Mouse (Mus musculus) neural tube, embryonic 14.5 days (tissue): ENCODE data around the gene Csrp1. TPM values are rescaled to one million over a fixed set of nuclear protein-coding genes. Genes with fewer than 3 reads are reported as not detected.

Experiments used
- ATAC-seq: fragments of 200-750 bp; cut with Nextera tagmentation; 2 replicates; pipeline ENCODE4 v1.8.0; 2017; ENCODE audit warnings: low read depth, mild to moderate bottlenecking, moderate TSS enrichment, moderate library complexity
- H3K27ac ChIP-seq: fragments of 300-500 bp; sonication (generic); 2 replicates; pipeline ENCODE4 v1.5.1; 2014; ENCODE audit warnings: low read depth, mild to moderate bottlenecking, control low read depth, low read length, moderate library complexity, mixed read lengths
- H3K27me3 ChIP-seq: fragments of 300-500 bp; sonication (generic); 2 replicates; pipeline ENCODE4 v1.6.1; 2014; ENCODE audit warnings: low read length; ENCODE audit not compliant: control insufficient read depth, insufficient read depth
- H3K36me3 ChIP-seq: fragments of 300-500 bp; sonication (generic); 2 replicates; pipeline ENCODE4 v1.6.1; 2014; ENCODE audit warnings: low read length, mixed read lengths; ENCODE audit not compliant: control insufficient read depth, insufficient read depth
- H3K4me1 ChIP-seq: fragments of 300-500 bp; sonication (generic); 2 replicates; pipeline ENCODE4 v1.6.1; 2014; ENCODE audit warnings: low read length; ENCODE audit not compliant: control insufficient read depth, insufficient read depth
- H3K4me2 ChIP-seq: fragments of 300-500 bp; sonication (generic); 2 replicates; pipeline ENCODE4 v1.6.1; 2014; ENCODE audit warnings: mild to moderate bottlenecking, low read depth, low read length, control low read depth
- H3K4me3 ChIP-seq: fragments of 300-500 bp; sonication (generic); 2 replicates; pipeline ENCODE4 v1.5.1; 2014; ENCODE audit warnings: low read depth, low read length, control low read depth, mixed read lengths
- H3K9ac ChIP-seq: fragments of 300-500 bp; sonication (generic); replicated peaks from 2 replicates; pipeline ENCODE4 v1.6.1; 2014; ENCODE audit warnings: low read depth, mild to moderate bottlenecking, control low read depth, low read length, mixed read lengths
- H3K9me3 ChIP-seq: fragments of 300-500 bp; sonication (generic); 2 replicates; pipeline ENCODE4 v1.6.1; 2016; ENCODE audit warnings: low read length; ENCODE audit not compliant: control insufficient read depth
- WGBS: fragments of 180-500 bp; shearing (Covaris S2); extraction: QIAGEN DNeasy Blood & Tissue Kit; methylation state at CpG from one replicate; pipeline ENCODE4 v1.1.7; 2014; 5-methylcytosine and 5-hydroxymethylcytosine counted together
- polyA plus RNA-seq: library from polyadenylated mRNA; unstranded; fragments of >200 nt; fragmentation: Nextera tagmentation; extraction: Ambion mirVana; gene quantifications from 2 replicates; pipeline ENCODE4 v1.2.1, GENCODE M21; 2014

Gene Csrp1
- polyA plus RNA-seq, 1 experiment from 2014 or later: 11.7 TPM

GRCm38 (mm10) chr1:135676938-135677682 lies 42.8 kb upstream of the Csrp1 start:
- no peaks in the 10 kb centered on the region for H3K4me1 ChIP-seq
- H3K36me3 ChIP-seq: no peaks in the 10 kb centered on the region
- peak overlapping the region; percentile 36; the same call in 1 of the 2 replicates for H3K27ac ChIP-seq
- H3K9ac ChIP-seq: no peak overlapping the region
- H3K4me2 ChIP-seq: no peak overlapping the region
- H3K9me3 ChIP-seq: no peaks in the 10 kb centered on the region
- H3K27me3 ChIP-seq: no peaks in the 10 kb centered on the region
- H3K4me3 ChIP-seq: no peak overlapping the region
- WGBS: 31% methylated on average over 8 of the region's 8 CpGs
- peak; percentile 42; the same call in 1 of the 2 replicates for ATAC-seq

GRCm38 (mm10) chr1:135678145-135678544 lies 41.7 kb upstream of the Csrp1 start:
- Histone ChIP-seq H3K4me2 (no peak overlapping the region), H3K4me1 (no peaks in the 10 kb centered on the region), H3K27me3 (no peaks in the 10 kb centered on the region), H3K27ac (no peak overlapping the region), H3K9me3 (no peaks in the 10 kb centered on the region), H3K4me3 (no peak overlapping the region), H3K9ac (no peak overlapping the region), H3K36me3 (no peaks in the 10 kb centered on the region)
- ATAC-seq: no peak
- 84% methylated on average over 6 of the region's 6 CpGs for WGBS

- WGBS: 73% methylated on average over 3 of the region's 4 CpGs
- Histone ChIP-seq H3K27ac (peak overlapping the region; percentile 17; the same call in 1 of the 2 replicates), H3K36me3 (no peaks in the 10 kb centered on the region), H3K9ac (no peak overlapping the region), H3K4me1 (no peaks in the 10 kb centered on the region), H3K27me3 (no peaks in the 10 kb centered on the region), H3K4me2 (no peak overlapping the region), H3K9me3 (no peaks in the 10 kb centered on the region), H3K4me3 (no peak overlapping the region)
- ATAC-seq: no peak
These were observed 39.1 kb upstream of the Csrp1 start for GRCm38 (mm10) chr1:135680716-135681115.

- ATAC-seq: no peak
- 71% methylated on average over 8 of the region's 8 CpGs for WGBS
- H3K27me3 ChIP-seq: no peaks in the 10 kb centered on the region
- no peak overlapping the region for H3K4me3 ChIP-seq
- no peak overlapping the region for H3K9ac ChIP-seq
- no peak overlapping the region for H3K4me2 ChIP-seq
- no peaks in the 10 kb centered on the region for H3K9me3 ChIP-seq
- no peaks in the 10 kb centered on the region for H3K36me3 ChIP-seq
- peak overlapping the region; percentile 17; the same call in 1 of the 2 replicates for H3K27ac ChIP-seq
- no peaks in the 10 kb centered on the region; the same call in 1 of the 2 replicates for H3K4me1 ChIP-seq
These were observed 38.7 kb upstream of the Csrp1 start for GRCm38 (mm10) chr1:135681122-135681521.

- Histone ChIP-seq H3K9me3 (no peaks in the 10 kb centered on the region), H3K27ac (no peak overlapping the region), H3K27me3 (no peaks in the 10 kb centered on the region), H3K36me3 (no peaks in the 10 kb centered on the region), H3K4me2 (no peak overlapping the region), H3K9ac (no peak overlapping the region), H3K4me3 (no peak overlapping the region), H3K4me1 (peaks cover 6% of the 10 kb centered on the region)
- ATAC-seq: no peak
- 59% methylated on average over 4 of the region's 4 CpGs for WGBS
These were observed 35.0 kb upstream of the Csrp1 start for GRCm38 (mm10) chr1:135684895-135685294.

GRCm38 (mm10) chr1:135685316-135685715 lies 34.5 kb upstream of the Csrp1 start:
- Histone ChIP-seq H3K9ac (no peak overlapping the region), H3K9me3 (no peaks in the 10 kb centered on the region), H3K4me1 (peaks cover 6% of the 10 kb centered on the region), H3K4me2 (peak overlapping the region; percentile 8; the same call in 1 of the 2 replicates), H3K36me3 (no peaks in the 10 kb centered on the region), H3K4me3 (no peak overlapping the region), H3K27me3 (no peaks in the 10 kb centered on the region), H3K27ac (no peak overlapping the region)
- no peak for ATAC-seq
- WGBS: 57% methylated on average over 6 of the region's 6 CpGs

GRCm38 (mm10) chr1:135686792-135687510 lies 32.9 kb upstream of the Csrp1 start:
- H3K4me2 ChIP-seq: peak overlapping the region; percentile 80
- 0 out of 2 replicates have a peak, but pooled peaks have one; percentile 26 for ATAC-seq
- H3K9ac ChIP-seq: peak overlapping the region; percentile 74

GRCm38 (mm10) chr1:135687771-135688492 lies 31.9 kb upstream of the Csrp1 start:
- H3K9me3 ChIP-seq: no peaks in the 10 kb centered on the region
- ATAC-seq: peak; percentile 85
- peak overlapping the region; percentile 80 for H3K4me2 ChIP-seq
- H3K9ac ChIP-seq: peak overlapping the region; percentile 74
- no peaks in the 10 kb centered on the region for H3K27me3 ChIP-seq
- peak overlapping the region; percentile 49 for H3K4me3 ChIP-seq
- H3K36me3 ChIP-seq: no peaks in the 10 kb centered on the region
- H3K4me1 ChIP-seq: peaks cover 6% of the 10 kb centered on the region
- WGBS: under 1% methylated on average over 79 of the region's 81 CpGs
- H3K27ac ChIP-seq: 0 out of 2 replicates have a peak overlapping the region, but pooled peaks have one; percentile 2

More at GRCm38 (mm10) chr1:135686792-135687510, 32.9 kb upstream of the Csrp1 start:
- Histone ChIP-seq H3K9me3 (no peaks in the 10 kb centered on the region), H3K4me3 (peak overlapping the region; percentile 49), H3K27me3 (no peaks in the 10 kb centered on the region), H3K36me3 (no peaks in the 10 kb centered on the region), H3K27ac (peak overlapping the region; percentile 2), H3K4me1 (peaks cover 6% of the 10 kb centered on the region)
- under 1% methylated on average over 19 of the region's 19 CpGs for WGBS
